Mouse (Mus musculus): ENCODE measurements around the gene Ptprt.
"Not testable (repeated sequence)": the region's sequence is repeated elsewhere in the genome, so short reads cannot be mapped to it uniquely, and the experiment has no call there.

Gene Ptprt

DNA sequence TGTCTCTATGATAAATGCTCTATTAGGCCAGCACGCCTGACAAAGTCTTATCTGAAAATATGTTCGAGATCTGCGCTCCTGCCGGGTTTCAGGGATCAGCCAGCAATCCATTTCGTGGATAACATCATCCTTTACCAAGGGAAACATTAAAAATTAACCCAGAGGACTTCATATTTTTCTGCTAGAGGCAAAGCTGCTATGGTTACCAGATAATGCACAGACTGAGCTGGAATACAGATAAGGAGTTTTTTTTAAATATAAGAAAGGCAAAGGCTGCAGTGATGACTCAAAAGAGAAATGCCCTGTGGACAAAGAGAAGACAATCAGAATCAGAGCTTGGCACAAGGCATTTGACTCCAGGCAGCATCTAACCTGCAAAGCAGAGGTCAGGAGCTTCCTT lies 1111.4 kb downstream of the Ptprt start:
- no peak for DNase-seq (ENCODE audit: low spot score in 2 of 2)

DNA sequence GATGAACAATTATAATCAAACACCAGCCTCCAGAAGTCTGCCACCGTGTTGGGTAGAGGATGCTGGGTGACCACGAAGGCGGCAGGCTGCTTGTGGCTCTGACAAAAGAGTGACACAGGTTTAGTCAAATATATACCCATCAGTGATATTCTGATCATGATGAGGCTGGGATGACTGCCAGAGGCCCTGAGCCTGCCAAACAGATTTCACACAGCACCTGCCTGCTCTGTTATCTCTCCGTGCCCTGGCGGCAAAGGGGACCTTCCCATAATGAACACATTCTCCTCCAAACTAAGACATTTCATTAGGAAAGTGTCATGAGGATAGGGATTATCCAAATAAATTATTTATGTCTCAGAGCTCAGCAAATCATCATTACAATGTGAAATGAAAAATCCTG lies 1113.6 kb downstream of the Ptprt start:
- no peak for DNase-seq (ENCODE audit: low spot score in 2 of 2)

DNA sequence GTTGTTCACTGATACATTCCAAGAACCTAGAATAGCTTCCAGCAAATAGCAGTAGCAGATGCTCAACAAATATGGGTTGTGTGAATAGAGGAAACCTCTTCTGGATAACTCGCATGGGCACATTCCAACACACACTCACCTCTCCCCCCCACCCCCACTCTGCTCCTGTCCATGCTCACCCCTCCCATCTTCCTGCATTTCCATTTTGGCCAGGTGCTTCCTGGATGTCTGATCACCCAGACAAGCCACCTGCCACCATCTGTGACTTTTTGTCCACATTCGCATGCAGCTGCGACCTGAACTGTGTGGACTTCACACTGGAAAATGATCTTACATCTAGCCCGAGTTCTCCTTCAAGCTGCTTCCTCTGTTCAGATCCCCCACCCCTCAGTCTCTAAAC lies 1115.5 kb downstream of the Ptprt start:
- no peak for DNase-seq (ENCODE audit: low spot score in 2 of 2)

DNA sequence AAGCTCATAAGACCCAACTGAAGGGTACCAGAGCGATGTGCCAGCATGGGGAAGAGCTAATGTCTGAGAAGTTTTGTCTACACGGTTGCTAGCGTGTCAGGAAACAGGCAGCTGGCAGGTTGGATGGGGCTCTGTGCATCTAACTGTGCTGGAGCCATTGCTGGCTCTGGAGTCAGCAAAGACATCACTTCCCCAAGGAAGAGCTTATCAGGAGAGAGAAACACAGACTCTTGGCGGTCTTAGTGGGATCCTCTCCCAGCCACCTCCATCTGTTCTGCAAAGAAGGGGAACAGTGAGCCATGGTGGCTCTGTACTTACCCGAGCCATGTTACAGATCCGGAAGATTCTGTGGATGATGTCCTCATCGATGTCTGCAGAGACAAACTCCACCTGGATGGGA lies 1126.8 kb downstream of the Ptprt start:
- DNase-seq (ENCODE audit: low spot score in 2 of 2), result no peak

DNA sequence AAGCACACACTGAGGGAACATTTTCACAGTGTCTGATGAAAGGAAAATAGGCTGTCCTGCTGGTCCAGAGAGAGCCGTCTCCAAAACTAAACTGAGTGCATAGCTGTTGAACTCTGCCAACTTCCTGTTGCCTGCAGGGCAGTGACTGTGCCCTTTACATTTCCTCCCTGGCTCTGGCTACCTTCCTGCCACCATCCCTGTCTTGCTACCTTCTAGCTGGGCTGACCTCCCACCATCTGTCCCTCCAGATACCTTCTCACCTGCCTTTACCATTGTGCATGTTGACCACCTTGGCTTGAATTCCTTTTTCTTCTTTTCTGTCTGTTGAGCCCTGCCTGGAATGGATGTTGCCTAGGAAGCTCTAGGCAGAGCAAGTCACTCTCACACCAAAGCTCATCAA lies 1133.8 kb downstream of the Ptprt start:
- DNase-seq (ENCODE audit: low spot score in 2 of 2), result no peak

DNA sequence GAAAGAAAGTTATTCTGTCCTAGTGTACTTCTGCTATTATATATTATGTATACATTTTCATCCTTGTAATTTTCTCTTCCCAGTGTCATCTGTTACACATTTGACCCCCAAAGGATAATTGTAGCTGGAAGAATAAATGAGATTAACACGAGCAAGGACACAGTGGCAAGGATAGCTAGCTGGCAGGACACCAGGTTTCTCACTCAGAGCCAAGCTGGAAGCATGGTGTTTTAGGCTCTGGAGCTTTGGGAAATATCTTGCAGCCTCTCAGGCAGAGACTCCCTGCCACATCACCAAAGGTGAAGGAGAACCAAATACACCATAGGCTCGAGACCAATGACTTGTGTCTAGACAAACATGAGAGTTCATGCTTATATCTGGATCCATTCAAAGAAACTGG lies 1141.3 kb downstream of the Ptprt start:
- no peak for DNase-seq (ENCODE audit: low spot score in 2 of 2)

DNA sequence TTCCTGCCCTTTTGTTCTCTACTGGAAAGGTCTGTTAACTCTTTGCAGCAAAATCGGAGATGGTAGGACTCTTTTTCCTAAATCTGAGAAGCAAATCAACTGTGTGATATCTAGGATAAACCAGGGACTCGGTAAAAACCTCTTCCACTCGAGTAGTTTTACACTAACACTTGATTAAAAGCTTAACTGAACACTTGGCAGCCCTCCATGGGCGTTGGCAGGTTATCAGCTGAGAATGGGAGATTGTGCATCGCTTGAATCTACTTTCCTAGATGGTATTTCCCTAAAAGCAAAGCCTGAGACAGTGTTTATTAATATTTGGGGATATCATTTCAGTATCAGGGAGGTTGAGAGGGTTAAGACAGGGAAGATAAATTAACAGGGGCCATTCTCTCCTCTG lies 1144.0 kb downstream of the Ptprt start:
- DNase-seq (ENCODE audit: low spot score in 2 of 2), result peak in 1 of 2 experiments; percentile 68

DNA sequence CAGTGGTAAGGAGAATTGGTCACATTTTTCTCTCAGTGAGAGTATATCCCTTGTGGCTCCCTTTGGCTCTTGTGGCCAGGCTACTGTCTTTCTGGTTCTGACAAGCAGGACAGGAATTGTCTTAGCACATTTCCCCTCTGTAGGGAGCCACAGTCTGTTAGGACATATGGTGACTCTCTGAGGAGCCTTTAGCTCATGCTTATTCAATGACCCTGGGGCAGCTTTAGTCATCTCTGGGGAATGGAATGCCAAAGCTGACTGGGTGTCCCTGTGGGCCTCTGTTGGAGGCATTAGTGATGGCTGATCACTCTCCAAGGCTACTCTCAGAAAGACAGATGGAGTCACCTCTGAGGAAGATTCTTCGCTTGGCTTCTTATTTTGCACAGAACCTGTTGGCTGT lies 1147.7 kb downstream of the Ptprt start:
- DNase-seq (ENCODE audit: low spot score in 2 of 2), result no peak

DNA sequence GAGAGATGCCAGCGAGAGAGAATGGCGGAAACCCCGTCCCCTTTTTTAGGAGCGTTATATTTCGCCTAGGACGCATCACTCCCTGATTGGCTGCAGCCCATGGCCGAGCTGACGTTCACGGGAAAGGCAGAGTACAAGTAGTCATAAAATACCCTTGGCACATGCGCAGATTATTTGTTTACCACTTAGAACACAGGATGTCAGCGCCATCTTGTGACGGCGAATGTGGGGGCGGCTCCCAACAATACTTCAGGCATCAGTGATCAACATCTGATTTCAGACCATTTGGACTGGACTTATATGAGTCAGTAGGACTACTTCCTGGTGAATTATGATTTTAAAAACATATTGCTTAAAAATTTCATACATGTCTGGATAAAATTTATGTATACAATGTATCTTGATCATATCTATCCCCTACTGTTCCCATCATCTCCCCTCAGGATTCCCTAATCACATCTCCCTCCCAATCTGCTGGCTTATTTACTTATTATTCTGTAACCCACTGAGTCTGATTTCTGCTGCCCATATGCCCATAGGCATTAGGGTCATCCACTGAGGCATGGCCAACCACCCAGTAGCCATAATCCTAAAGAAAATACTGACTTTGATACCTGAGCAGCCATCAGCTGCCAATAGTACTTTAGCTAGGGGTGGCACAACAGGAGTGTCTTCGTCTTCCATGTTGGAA lies 1148.9 kb downstream of the Ptprt start:
- not testable (repeated sequence) for DNase-seq (ENCODE audit: low spot score in 2 of 2)

DNA sequence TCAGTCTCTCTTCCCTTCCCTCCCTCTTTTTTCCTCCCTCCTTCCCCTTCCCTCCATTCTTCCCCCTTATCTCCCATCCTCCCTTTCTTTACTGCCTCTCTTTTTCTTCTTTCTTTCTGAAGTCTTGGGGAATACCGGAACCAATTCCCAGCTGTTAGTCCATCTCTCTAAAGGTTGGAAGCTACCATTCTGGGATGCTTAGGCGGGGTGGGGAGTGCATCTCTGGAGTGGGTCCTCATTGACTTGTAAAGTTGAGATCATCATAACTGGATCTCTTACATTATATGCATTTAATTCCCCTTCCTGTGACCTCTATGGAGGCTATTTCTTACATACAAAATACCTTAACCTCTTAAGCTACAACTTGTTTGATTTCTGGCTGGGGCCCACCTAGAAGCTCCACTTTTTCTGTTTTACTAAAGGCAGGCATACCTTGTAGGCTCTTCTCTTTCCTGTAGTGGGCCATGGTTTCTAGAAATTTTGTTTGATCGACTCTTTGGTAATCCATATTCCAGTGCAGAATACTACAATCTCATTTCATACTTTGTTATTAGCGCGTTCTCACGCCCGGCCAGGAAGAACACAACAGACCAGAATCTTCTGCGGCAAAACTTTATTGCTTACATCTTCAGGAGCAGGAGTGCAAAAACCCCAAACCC lies 1149.7 kb downstream of the Ptprt start:
- DNase-seq (ENCODE audit: low spot score in 2 of 2), result no peak

DNA sequence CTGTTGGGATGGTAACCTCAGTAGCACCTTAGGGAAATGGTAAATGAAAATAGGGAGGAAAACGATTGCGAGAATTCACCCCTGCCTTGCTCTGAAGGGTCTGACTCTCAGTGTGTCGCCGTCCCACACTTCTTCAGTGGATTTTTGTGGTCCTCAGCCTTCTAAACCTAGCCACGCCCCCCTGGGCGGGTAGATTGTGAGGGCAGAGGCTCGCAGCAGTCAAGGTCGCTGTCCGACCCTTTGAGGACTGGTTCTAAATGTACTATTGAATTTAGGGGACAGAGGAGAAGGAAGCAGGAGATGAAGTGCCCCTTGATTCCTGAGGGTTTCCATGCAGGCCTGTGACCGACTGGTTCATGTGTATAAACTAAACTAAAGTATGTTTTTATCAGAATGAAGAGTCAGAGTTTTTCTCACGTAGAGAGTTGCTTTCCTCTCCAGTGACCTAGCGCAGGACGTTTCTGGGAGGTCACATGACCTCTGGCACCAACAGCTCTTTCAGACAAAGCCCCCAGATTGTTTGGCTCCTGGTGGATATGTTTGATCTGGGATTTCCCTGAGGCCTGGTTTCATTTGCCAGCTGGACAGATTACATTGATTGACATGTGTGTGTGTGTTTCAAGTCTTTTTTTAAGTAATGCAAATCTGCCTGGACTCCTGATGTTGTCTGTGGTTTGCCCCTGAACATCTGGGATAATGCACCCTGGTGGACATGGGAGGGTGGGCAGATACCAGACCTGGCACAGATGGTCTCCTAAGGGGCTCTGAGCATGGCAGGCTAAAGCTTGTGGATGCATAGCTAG lies 1161.6 kb downstream of the Ptprt start:
- DNase-seq (ENCODE audit: low spot score in 2 of 2), result no peak

DNA sequence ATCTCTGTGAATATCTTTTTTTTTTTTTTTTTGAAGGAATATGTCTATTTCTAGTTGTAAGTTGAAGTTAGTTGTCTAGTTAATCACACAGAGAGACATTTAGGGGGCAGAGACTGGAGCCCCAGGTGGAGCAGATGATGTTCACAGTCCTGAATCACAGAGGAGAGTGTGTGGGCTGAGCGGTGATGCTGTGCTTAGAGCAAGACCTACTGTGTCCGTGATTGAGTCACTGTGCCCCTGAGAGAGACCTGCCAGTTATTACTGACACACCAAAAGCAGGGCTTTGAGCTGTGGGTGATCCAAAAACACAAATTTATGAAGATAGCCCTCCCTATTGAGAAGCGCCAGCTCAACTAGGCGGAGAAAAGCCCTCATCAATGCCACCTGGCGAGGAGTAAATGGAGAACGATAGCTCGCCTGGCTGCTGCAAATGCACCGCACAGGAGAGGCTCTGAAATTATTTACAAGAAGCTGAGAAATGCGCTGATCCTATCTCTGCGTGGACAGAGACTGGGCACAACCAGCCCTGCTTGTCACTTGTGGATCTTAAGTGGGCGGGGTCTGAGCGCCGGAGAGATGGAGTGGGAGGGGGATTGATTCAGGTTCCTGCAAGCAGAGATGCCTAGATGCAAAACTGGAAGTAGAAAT lies 1162.4 kb downstream of the Ptprt start:
- DNase-seq (ENCODE audit: low spot score in 2 of 2), result peak in 1 of 2 experiments; percentile 8

DNA sequence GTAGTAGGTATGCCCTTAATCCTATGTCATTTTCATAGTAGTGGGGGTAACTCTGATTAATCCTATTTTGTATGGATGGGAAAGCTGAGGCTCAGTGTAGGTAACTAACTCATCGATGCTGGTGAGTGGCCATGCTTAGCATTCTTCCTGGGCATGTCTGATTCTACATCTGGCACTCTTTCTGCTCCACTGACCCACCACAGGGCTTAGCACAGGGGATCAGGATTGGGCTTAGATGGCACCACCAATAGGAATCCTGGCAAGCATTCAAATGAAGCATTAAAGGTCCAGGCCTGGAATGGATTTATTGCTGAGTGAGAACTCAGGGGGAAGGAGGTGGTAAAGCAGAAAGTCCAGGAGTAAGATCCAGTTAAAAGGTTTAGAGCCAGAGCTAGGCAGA lies 1179.2 kb downstream of the Ptprt start:
- DNase-seq (ENCODE audit: low spot score in 2 of 2), result no peak

DNA sequence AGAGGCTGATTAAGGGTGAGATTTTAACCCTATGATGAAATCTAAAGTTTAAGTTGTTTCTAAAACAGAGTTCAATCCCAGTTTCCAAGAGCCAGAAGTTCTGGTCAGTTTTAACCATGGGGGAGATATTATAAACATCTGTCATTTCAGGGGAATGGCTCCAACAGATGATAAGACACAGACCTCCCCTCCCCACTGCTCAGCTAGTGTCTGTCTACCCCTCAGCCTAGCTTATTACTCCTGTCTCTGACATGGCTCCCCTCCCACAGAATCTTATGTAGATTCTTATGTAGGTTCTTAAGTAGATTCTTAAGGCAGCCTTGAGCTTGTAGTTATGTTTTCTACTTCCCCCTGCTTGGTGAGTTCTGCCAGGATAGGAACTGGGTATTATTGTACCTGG lies 1180.5 kb downstream of the Ptprt start:
- DNase-seq (ENCODE audit: low spot score in 2 of 2), result no peak

All from left cerebral cortex, adult 9 months (tissue).